Mouse (Mus musculus): ENCODE data around the gene St6galnac3. TPM values are rescaled to one million over a fixed set of nuclear protein-coding genes. Genes with fewer than 3 reads are reported as not detected.

The St6galnac3 gene
- polyA plus RNA-seq, 1 experiment from 2014 or later = 22.7 TPM

DNA sequence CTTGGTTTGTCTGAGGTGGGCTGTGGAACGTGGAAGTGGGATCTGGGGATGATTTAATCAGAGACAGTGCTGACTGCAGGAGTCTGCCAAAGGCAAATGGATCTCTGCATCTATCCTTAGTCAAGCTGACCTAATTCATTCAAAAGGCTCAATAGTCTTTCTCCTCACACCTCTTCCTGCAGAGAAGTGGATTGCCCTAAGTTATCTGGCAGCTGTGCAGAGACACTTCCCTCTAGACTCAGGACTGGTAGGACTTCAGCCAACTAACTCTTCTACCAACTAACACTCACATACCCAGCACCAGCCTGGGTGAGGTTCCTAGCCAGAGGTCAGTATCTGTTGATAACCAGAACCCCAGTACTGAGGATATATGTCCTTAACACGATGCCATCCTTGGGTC is 516.8 kb downstream of the St6galnac3 start:
- Histone ChIP-seq H3K27ac (no peak overlapping the region), H3K9ac (no peak overlapping the region), H3K4me3 (no peak overlapping the region), H3K27me3 (replicated peaks) (no peaks in the 10 kb centered on the region), H3K4me1 (peaks cover 5% of the 10 kb centered on the region), H3K36me3 (replicated peaks) (no peaks in the 10 kb centered on the region), H3K4me2 (no peak overlapping the region), H3K9me3 (no peaks in the 10 kb centered on the region)
- no peak for ATAC-seq (replicated peaks)
- 75% methylated on average over 2 of the region's 2 CpGs for WGBS

DNA sequence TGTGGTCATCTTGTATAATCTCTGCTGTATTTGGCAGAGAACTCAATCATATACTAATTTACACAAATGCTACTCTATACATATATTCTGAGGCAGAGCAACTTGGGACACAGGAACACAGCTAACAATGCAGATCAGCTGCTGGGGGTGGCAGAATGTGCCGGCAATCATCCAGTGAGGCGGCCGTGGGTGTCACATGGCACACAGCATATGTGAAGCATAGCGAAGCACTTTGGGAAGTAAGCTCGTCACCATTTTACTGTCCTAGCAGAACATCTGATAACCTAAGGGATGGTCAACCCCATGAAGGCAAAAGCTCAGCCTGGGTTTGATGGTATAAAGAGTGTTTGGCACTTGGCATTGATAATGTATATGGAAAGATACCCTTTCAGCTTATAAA is 520.9 kb downstream of the St6galnac3 start:
- H3K4me3 ChIP-seq = no peak overlapping the region
- H3K27me3 ChIP-seq (replicated peaks) = no peaks in the 10 kb centered on the region
- H3K9me3 ChIP-seq = no peaks in the 10 kb centered on the region
- no peak overlapping the region for H3K27ac ChIP-seq
- no peak overlapping the region for H3K4me2 ChIP-seq
- no peaks in the 10 kb centered on the region for H3K36me3 ChIP-seq (replicated peaks)
- 93% methylated on average over 5 of the region's 5 CpGs for WGBS
- H3K9ac ChIP-seq = no peak overlapping the region
- H3K4me1 ChIP-seq = peaks cover 13% of the 10 kb centered on the region
- no peak for ATAC-seq (replicated peaks)

DNA sequence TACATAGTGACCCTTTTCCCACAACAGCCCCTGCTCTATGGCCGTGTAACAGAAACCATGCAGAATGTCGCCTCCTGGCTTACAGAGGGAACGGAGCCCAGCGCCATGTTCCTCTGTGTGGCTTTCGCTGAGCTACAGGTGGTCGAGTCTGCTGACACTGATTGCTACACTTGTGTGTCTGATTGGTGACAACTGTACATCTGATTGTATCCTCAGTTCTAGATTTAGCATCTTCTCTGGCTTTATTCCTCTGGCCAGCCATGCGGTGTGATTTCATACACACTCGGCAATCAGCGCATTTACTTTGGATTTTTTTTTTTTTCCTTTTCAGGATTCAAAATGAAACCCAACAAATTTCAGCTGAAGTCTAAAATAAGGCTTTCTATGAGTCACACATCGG is 523.1 kb downstream of the St6galnac3 start:
- 92% methylated on average over 10 of the region's 10 CpGs for WGBS
- Histone ChIP-seq H3K27me3 (replicated peaks) (no peaks in the 10 kb centered on the region), H3K4me2 (no peak overlapping the region), H3K4me3 (no peak overlapping the region), H3K36me3 (replicated peaks) (no peaks in the 10 kb centered on the region), H3K27ac (no peak overlapping the region), H3K4me1 (peaks cover 13% of the 10 kb centered on the region), H3K9ac (no peak overlapping the region), H3K9me3 (no peaks in the 10 kb centered on the region)
- ATAC-seq (replicated peaks) = no peak

DNA sequence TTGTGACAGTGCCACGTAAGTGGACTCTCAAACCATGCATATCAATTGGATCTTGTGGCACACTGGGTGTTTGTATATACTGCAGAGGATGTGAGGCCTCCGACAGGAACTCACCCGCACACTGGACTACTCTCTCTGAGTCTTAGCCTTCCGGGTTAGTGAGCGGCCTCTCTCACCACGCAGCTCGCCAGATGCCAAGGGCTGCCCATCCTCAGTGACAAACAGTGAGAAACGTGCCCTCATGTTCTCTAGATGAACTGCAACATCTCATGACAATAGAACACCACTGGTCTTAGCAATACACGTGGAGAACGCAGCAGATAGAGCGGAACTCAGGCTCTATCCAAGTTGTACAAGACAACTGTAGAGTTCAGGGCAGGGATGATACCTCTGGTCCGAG is 524.2 kb downstream of the St6galnac3 start:
- Histone ChIP-seq H3K9me3 (no peaks in the 10 kb centered on the region), H3K9ac (no peak overlapping the region), H3K27me3 (replicated peaks) (no peaks in the 10 kb centered on the region), H3K4me3 (no peak overlapping the region), H3K27ac (no peak overlapping the region), H3K4me1 (peaks cover 9% of the 10 kb centered on the region; the same call in 1 of the 2 replicates), H3K4me2 (no peak overlapping the region), H3K36me3 (replicated peaks) (no peaks in the 10 kb centered on the region)
- no peak for ATAC-seq (replicated peaks)
- WGBS = 94% methylated on average over 12 of the region's 12 CpGs

DNA sequence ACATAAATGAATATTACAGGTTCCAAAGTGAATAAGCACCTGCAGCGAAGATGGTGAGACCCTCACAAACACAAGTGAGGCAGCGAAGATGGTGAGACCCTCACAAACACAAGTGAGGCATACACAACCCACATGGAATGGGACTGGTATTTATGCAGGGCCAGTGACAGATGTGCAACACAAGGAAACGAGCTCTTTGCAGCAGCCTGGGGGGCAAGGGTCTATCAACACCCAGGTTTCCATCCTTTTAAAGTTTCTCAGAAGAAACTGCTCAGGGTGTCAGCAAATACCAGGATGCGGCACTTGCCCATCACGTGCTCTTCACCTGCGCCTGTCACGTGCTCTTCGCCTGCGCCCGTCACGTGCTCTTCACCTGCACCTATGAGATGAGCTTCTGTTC is 524.9 kb downstream of the St6galnac3 start:
- peaks cover 9% of the 10 kb centered on the region; the same call in 1 of the 2 replicates for H3K4me1 ChIP-seq
- H3K9ac ChIP-seq = no peak overlapping the region
- H3K4me3 ChIP-seq = no peak overlapping the region
- H3K9me3 ChIP-seq = no peaks in the 10 kb centered on the region
- H3K4me2 ChIP-seq = no peak overlapping the region
- 89% methylated on average over 11 of the region's 11 CpGs for whole genome bisulfite sequencing
- no peaks in the 10 kb centered on the region for H3K36me3 ChIP-seq (replicated peaks)
- no peak overlapping the region for H3K27ac ChIP-seq
- no peak for ATAC-seq (replicated peaks)
- no peaks in the 10 kb centered on the region for H3K27me3 ChIP-seq (replicated peaks)

DNA sequence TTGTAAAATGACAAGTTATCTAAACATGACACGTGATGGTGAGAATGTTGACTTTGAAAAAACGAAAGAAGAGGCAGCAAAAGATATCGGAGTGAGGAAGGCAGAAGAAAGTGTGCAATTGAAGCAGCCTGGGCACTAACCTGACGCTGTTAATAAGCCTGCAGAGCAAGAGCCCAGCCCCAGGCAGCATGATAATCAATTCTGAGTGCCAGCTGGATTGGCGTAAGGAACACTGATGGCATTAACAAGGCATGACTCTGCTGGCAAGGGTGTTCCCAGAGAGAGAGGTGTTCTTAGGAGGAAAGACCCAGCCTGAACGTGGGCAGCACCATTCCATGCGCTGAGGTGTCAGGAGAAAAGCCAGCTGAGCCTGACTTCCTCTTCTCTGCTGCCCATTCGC is 525.7 kb downstream of the St6galnac3 start:
- H3K27ac ChIP-seq = no peak overlapping the region
- peaks cover 9% of the 10 kb centered on the region; the same call in 1 of the 2 replicates for H3K4me1 ChIP-seq
- H3K9ac ChIP-seq = no peak overlapping the region
- 65% methylated on average over 8 of the region's 8 CpGs for WGBS
- H3K4me2 ChIP-seq = no peak overlapping the region
- H3K36me3 ChIP-seq (replicated peaks) = no peaks in the 10 kb centered on the region
- no peak; the same call in 1 of the 2 replicates for ATAC-seq (replicated peaks)
- no peaks in the 10 kb centered on the region for H3K9me3 ChIP-seq
- H3K4me3 ChIP-seq = no peak overlapping the region
- no peaks in the 10 kb centered on the region for H3K27me3 ChIP-seq (replicated peaks)

DNA sequence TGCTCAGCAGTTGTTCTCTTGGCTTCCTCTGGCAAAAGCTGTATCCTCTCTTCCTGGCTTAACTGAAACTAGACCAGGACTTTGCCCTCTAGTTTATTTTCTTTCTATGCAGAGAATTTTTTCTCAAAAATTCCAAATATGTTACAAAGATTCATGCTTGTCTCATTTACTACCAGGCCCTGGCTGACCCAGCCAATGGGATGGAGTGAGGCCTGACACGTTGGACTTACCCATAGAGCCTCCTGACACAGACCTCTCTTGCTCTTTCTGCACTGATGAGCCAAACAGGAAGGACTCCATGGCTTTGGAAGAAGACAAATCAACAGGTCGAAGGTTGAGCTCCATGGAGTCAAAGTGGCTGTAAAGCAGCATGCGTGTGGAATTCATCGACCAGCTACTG is 526.5 kb downstream of the St6galnac3 start:
- 81% methylated on average over 4 of the region's 4 CpGs for WGBS
- Histone ChIP-seq H3K27me3 (replicated peaks) (no peaks in the 10 kb centered on the region), H3K4me1 (peaks cover 9% of the 10 kb centered on the region; the same call in 1 of the 2 replicates), H3K9me3 (no peaks in the 10 kb centered on the region), H3K4me2 (no peak overlapping the region), H3K27ac (no peak overlapping the region), H3K9ac (no peak overlapping the region), H3K4me3 (no peak overlapping the region), H3K36me3 (replicated peaks) (no peaks in the 10 kb centered on the region)
- no peak for ATAC-seq (replicated peaks)

DNA sequence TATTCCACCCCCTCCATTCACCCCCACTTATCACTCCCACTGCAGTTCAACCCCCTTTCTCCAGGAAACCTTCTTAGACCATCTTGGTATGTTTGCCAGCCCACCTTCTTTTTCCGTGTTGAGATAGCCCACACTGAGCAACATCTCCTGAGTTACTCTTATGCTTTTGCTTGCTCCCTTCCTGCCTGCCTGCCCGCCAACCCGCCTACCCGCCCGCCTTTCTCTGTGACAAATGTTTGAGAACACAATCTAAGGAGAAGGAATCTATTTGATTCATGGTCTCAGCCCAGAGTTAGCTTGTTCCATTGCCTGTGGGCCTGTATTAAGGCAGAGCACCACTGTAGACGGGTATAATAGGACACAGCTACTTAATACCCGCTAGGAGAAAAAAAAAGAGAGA is 531.9 kb downstream of the St6galnac3 start:
- ATAC-seq (replicated peaks) = no peak

DNA sequence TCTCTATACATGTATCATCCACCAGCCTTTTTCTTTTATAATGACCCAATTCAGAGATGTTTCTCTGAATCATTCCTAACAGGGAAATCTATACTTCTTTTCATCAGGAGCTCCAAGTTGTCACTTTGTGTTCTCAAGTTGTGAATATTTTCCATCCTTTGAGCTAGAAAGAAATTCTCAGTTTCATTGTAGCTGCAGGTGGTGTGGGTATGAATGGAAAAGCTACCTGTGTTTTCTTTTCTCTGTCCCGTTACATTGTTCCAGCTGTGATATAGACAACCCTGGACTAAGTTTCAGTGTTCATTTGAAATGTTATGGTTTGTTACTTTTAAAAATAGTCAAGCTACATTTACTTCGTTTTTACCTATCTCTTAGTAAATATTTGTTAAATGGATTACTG is 534.2 kb downstream of the St6galnac3 start:
- WGBS = 77% methylated on average over 2 of the region's 2 CpGs
- Histone ChIP-seq H3K27me3 (replicated peaks) (no peaks in the 10 kb centered on the region), H3K9ac (no peak overlapping the region), H3K27ac (no peak overlapping the region), H3K36me3 (replicated peaks) (no peaks in the 10 kb centered on the region), H3K9me3 (no peaks in the 10 kb centered on the region), H3K4me3 (no peak overlapping the region), H3K4me1 (no peaks in the 10 kb centered on the region), H3K4me2 (no peak overlapping the region)
- ATAC-seq (replicated peaks) = no peak

More for the DNA sequence above, 531.9 kb downstream of the St6galnac3 start:
- H3K4me3 ChIP-seq = no peak overlapping the region
- H3K27ac ChIP-seq = no peak overlapping the region
- H3K9me3 ChIP-seq = no peaks in the 10 kb centered on the region
- WGBS = 80% methylated on average over 7 of the region's 7 CpGs
- no peaks in the 10 kb centered on the region for H3K4me1 ChIP-seq
- H3K4me2 ChIP-seq = no peak overlapping the region
- H3K27me3 ChIP-seq (replicated peaks) = no peaks in the 10 kb centered on the region
- H3K36me3 ChIP-seq (replicated peaks) = no peaks in the 10 kb centered on the region
- H3K9ac ChIP-seq = no peak overlapping the region

DNA sequence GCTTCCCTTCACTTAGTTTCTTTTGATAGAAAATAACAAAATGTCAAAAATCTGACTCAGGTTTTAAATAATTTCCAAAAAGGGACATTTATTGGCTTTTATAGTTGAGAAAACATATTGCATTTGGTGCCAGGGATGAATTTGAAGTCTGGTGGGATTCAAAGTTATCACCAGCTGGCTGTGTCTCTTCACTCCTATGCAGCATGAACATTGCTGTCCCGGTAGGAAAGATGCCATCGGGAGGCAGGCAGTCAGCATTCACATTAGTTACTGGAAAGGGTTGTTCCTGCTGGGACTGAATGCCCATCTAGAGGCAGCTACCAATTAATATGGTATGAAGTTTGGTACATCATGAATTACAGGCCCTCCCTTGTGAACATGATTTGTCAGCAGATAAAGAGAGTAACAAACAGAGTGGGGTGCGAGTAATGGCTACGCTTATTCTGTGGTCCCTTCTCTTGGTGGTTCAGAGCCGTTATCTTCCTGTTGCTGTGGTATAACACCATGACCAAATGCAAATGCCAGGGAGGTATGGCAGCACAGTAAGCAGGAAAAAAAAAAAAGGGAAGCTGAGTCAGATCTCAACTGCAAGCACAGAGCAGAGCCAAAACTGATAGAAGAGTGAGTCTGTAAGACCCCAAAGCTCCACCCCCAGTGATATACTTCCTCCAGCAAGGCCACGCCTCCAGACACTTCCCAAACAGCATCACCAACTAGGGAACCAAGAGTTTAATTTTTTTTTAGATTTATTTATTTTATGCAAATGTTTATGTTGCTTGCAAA is 535.1 kb downstream of the St6galnac3 start:
- H3K9me3 ChIP-seq = no peaks in the 10 kb centered on the region
- no peak overlapping the region for H3K27ac ChIP-seq
- no peaks in the 10 kb centered on the region for H3K36me3 ChIP-seq (replicated peaks)
- WGBS = 85% methylated on average over 6 of the region's 6 CpGs
- no peak overlapping the region for H3K4me3 ChIP-seq
- no peak overlapping the region for H3K9ac ChIP-seq
- no peak for ATAC-seq (replicated peaks)
- no peaks in the 10 kb centered on the region for H3K4me1 ChIP-seq
- H3K4me2 ChIP-seq = no peak overlapping the region
- no peaks in the 10 kb centered on the region for H3K27me3 ChIP-seq (replicated peaks)

DNA sequence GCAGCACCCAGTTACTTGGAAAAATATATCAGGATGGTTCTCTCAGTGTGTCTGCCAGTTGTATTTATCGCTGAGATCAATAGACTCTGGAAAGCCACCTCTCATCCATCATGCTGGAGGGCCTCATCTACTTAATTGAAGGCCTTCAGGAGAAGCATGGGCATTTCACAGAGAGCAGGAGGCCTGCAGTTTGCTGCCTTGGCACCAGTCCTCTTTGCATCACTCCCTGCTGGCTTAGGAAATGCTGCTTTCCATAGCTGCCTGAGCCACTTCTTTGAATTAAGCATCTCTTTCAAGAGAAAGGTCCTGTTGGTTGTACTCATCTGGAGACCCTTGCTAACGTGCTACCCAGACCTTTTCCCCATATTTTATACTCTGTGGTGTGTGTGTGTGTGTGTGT is 536.8 kb downstream of the St6galnac3 start:
- no peak overlapping the region for H3K9ac ChIP-seq
- H3K27me3 ChIP-seq (replicated peaks) = no peaks in the 10 kb centered on the region
- H3K4me1 ChIP-seq = no peaks in the 10 kb centered on the region
- H3K4me2 ChIP-seq = no peak overlapping the region
- no peak overlapping the region for H3K4me3 ChIP-seq
- H3K27ac ChIP-seq = no peak overlapping the region
- H3K36me3 ChIP-seq (replicated peaks) = no peaks in the 10 kb centered on the region
- H3K9me3 ChIP-seq = no peaks in the 10 kb centered on the region
- 85% methylated on average over 2 of the region's 2 CpGs for WGBS
- no peak for ATAC-seq (replicated peaks)

DNA sequence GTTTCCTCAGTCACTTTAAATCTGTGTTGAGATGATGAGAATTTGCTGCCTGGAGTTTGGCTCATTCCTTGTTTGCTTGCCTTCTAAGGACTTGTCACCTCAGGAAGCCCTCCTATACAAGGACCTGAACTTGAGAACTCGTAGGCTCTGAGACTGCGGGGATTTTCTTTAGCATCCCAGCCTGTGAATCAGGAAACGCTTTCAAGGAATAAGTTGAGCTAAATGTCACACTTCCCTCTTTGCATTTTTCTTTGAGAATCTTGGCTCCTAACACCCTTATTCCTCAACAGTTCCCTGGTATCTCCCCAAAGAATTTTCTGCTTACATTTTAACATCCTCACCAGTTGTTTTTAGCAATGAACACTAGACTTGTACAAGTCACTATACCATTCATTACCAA is 539.9 kb downstream of the St6galnac3 start:
- 78% methylated on average over 3 of the region's 3 CpGs for WGBS
- no peaks in the 10 kb centered on the region for H3K4me1 ChIP-seq
- no peak overlapping the region for H3K4me3 ChIP-seq
- H3K4me2 ChIP-seq = no peak overlapping the region
- H3K36me3 ChIP-seq (replicated peaks) = no peaks in the 10 kb centered on the region
- H3K9me3 ChIP-seq = no peaks in the 10 kb centered on the region
- H3K27me3 ChIP-seq (replicated peaks) = no peaks in the 10 kb centered on the region
- ATAC-seq (replicated peaks) = no peak
- no peak overlapping the region for H3K27ac ChIP-seq
- H3K9ac ChIP-seq = no peak overlapping the region

DNA sequence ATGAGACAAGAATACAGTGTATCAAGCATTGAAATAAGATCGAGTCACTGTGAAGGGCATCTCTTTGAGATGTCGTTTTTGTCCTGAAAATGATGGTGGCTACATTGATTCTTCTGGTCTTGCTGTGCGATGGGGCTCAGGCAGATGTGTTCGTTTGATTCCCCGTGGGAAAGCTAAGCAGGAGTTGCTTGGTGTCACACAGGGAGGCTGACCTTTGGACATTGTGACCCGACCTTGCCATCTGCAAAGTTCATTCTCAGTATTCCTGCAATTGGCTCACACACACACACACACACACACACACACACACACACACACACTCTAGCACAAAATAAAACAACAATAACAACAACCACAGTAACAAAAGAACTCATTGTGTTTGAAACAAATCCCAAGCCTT is 543.7 kb downstream of the St6galnac3 start:
- Histone ChIP-seq H3K27ac (no peak overlapping the region), H3K4me3 (no peak overlapping the region), H3K4me2 (no peak overlapping the region), H3K27me3 (replicated peaks) (no peaks in the 10 kb centered on the region), H3K36me3 (replicated peaks) (no peaks in the 10 kb centered on the region), H3K4me1 (0 out of 2 replicates have a peak, but pooled peaks cover 3% of the 10 kb centered on the region), H3K9ac (no peak overlapping the region), H3K9me3 (no peaks in the 10 kb centered on the region)
- ATAC-seq (replicated peaks) = no peak
- whole genome bisulfite sequencing = 39% methylated on average over 6 of the region's 6 CpGs

All from midbrain, embryonic 15.5 days (tissue).